Mouse (Mus musculus) urinary bladder, postnatal 4 days (tissue): ENCODE results near the gene Pibf1.

Experiments used
- DNase-seq, 2 experiments: peaks; one replicate each; pipeline ENCODE4 v3.0.0; 2021 to 2022; ENCODE audit warnings: low spot score in 2 of 2

Pibf1 gene

GRCm38 (mm10) chr14:99266749-99267148, 167.5 kb downstream of the Pibf1 start:
- no peak for DNase-seq

GRCm38 (mm10) chr14:99274056-99274455, 174.8 kb downstream of the Pibf1 start:
- no peak for DNase-seq

- DNase-seq: no peak
Measured at GRCm38 (mm10) chr14:99275827-99276226, 176.6 kb downstream of the Pibf1 start.

- DNase-seq: no peak
Measured at GRCm38 (mm10) chr14:99278312-99278711, 179.1 kb downstream of the Pibf1 start.

GRCm38 (mm10) chr14:99278763-99279486, 179.7 kb downstream of the Pibf1 start:
- no peak for DNase-seq

GRCm38 (mm10) chr14:99280399-99280798, 181.2 kb downstream of the Pibf1 start:
- no peak for DNase-seq

GRCm38 (mm10) chr14:99280825-99281433, 181.7 kb downstream of the Pibf1 start:
- no peak for DNase-seq

GRCm38 (mm10) chr14:99285486-99285885, 186.3 kb downstream of the Pibf1 start:
- DNase-seq: no peak

- DNase-seq: no peak
Measured at GRCm38 (mm10) chr14:99292176-99292575, 193.0 kb downstream of the Pibf1 start.

GRCm38 (mm10) chr14:99294424-99294823, 195.2 kb downstream of the Pibf1 start:
- no peak for DNase-seq

GRCm38 (mm10) chr14:99295606-99296341, 196.6 kb downstream of the Pibf1 start:
- DNase-seq: no peak

- peak; percentile 90 to 94 for DNase-seq
Measured at GRCm38 (mm10) chr14:99298385-99299021, 199.3 kb downstream of the Pibf1 start, which contains the start of gene Klf5. Gene Klf5, plus strand, starts transcription at chr14:99298691.

GRCm38 (mm10) chr14:99299022-99299481, 199.8 kb downstream of the Pibf1 start:
- DNase-seq: peak in 1 of 2 experiments; percentile 54

- no peak for DNase-seq
Measured at GRCm38 (mm10) chr14:99299701-99300191, 200.5 kb downstream of the Pibf1 start.

- no peak for DNase-seq
Measured at GRCm38 (mm10) chr14:99301472-99301871, 202.2 kb downstream of the Pibf1 start.
